Mouse (Mus musculus): ENCODE results near the gene Pla2g1b. TPM values are rescaled to one million over a fixed set of nuclear protein-coding genes. Genes with fewer than 3 reads are reported as not detected.

Gene Pla2g1b
- polyA plus RNA-seq (2014; fragmentation: Nextera tagmentation; extraction: Ambion mirVana), result not detected in 2 replicates

- Histone ChIP-seq H3K4me3 (ENCODE audit: low read depth, low read length) (no peak within 1 kb of the TSS), H3K27ac (replicated peaks; ENCODE audit: low read depth, low read length) (no peak within 1 kb of the TSS), H3K4me2 (ENCODE audit: low read depth, severe bottlenecking) (no peak within 1 kb of the TSS), H3K9me3 (ENCODE audit: control insufficient read depth, low read length) (no peaks in the 10 kb centered on the region), H3K27me3 (ENCODE audit: control insufficient read depth, insufficient read depth, low read length) (no peaks in the 10 kb centered on the region), H3K9ac (ENCODE audit: low read length) (no peak within 1 kb of the TSS), H3K4me1 (ENCODE audit: control insufficient read depth, insufficient read depth, low read length) (0 out of 2 replicates have a peak, but pooled peaks cover 3% of the 10 kb centered on the region), H3K36me3 (ENCODE audit: control insufficient read depth, insufficient read depth, low read length) (no peaks in the 10 kb centered on the region)
- WGBS, result 48% methylated on average over 9 of the region's 9 CpGs
- ATAC-seq (ENCODE audit: insufficient number of reproducible peaks, low FRiP score, low TSS enrichment, low read depth) (no peak), DNase-seq (ENCODE audit: low spot score) (no peak)
These were observed at the start of gene Pla2g1b for GRCm38 (mm10) chr5:115465642-115466420. Pla2g1b (plus strand) TSS chr5:115466262.

GRCm38 (mm10) chr5:115428831-115429358 is 37.2 kb upstream of the Pla2g1b start:
- Histone ChIP-seq H3K27me3 (ENCODE audit: control insufficient read depth, insufficient read depth, low read length) (peaks cover 2% of the 10 kb centered on the region; the same call in 1 of the 2 replicates), H3K9ac (ENCODE audit: low read length) (peak overlapping the region; percentile 97), H3K9me3 (ENCODE audit: control insufficient read depth, low read length) (no peaks in the 10 kb centered on the region), H3K27ac (replicated peaks; ENCODE audit: low read depth, low read length) (peak overlapping the region; percentile 77), H3K36me3 (ENCODE audit: control insufficient read depth, insufficient read depth, low read length) (no peaks in the 10 kb centered on the region), H3K4me2 (ENCODE audit: low read depth, severe bottlenecking) (peak overlapping the region; percentile 93), H3K4me3 (ENCODE audit: low read depth, low read length) (peak overlapping the region; percentile 97), H3K4me1 (ENCODE audit: control insufficient read depth, insufficient read depth, low read length) (peaks cover 34% of the 10 kb centered on the region)
- 2% methylated on average over 20 of the region's 20 CpGs for WGBS
- ATAC-seq (ENCODE audit: insufficient number of reproducible peaks, low FRiP score, low TSS enrichment, low read depth) (no peak), DNase-seq (ENCODE audit: low spot score) (peak; percentile 38)

- Histone ChIP-seq H3K36me3 (ENCODE audit: control insufficient read depth, insufficient read depth, low read length) (no peaks in the 10 kb centered on the region), H3K27ac (replicated peaks; ENCODE audit: low read depth, low read length) (peak within 1 kb of the TSS; percentile 77), H3K4me1 (ENCODE audit: control insufficient read depth, insufficient read depth, low read length) (peaks cover 41% of the 10 kb centered on the region), H3K9ac (ENCODE audit: low read length) (peak within 1 kb of the TSS; percentile 97), H3K4me2 (ENCODE audit: low read depth, severe bottlenecking) (peak within 1 kb of the TSS; percentile 93), H3K4me3 (ENCODE audit: low read depth, low read length) (peak within 1 kb of the TSS; percentile 97), H3K27me3 (ENCODE audit: control insufficient read depth, insufficient read depth, low read length) (peaks cover 2% of the 10 kb centered on the region; the same call in 1 of the 2 replicates), H3K9me3 (ENCODE audit: control insufficient read depth, low read length) (no peaks in the 10 kb centered on the region)
- peak; percentile 67 for ATAC-seq (ENCODE audit: insufficient number of reproducible peaks, low FRiP score, low TSS enrichment, low read depth)
- peak; percentile 74 for DNase-seq (ENCODE audit: low spot score)
- WGBS, result 1% methylated on average over 67 of the region's 117 CpGs
These were observed 36.5 kb upstream of the Pla2g1b start, which contains the start of gene Msi1 for GRCm38 (mm10) chr5:115429359-115430186. Msi1 (plus strand) TSS chr5:115429599.

GRCm38 (mm10) chr5:115430187-115430960 is 35.7 kb upstream of the Pla2g1b start:
- DNase-seq (ENCODE audit: low spot score) (peak; percentile 59), ATAC-seq (ENCODE audit: insufficient number of reproducible peaks, low FRiP score, low TSS enrichment, low read depth) (no peak)
- peak overlapping the region; percentile 97 for H3K4me3 ChIP-seq (ENCODE audit: low read depth, low read length)
- under 1% methylated on average over 62 of the region's 73 CpGs for WGBS
- H3K4me2 ChIP-seq (ENCODE audit: low read depth, severe bottlenecking), result peak overlapping the region; percentile 93
- H3K36me3 ChIP-seq (ENCODE audit: control insufficient read depth, insufficient read depth, low read length), result no peaks in the 10 kb centered on the region
- H3K9me3 ChIP-seq (ENCODE audit: control insufficient read depth, low read length), result no peaks in the 10 kb centered on the region
- H3K27ac ChIP-seq (replicated peaks; ENCODE audit: low read depth, low read length), result peak overlapping the region; percentile 77
- peaks cover 2% of the 10 kb centered on the region; the same call in 1 of the 2 replicates for H3K27me3 ChIP-seq (ENCODE audit: control insufficient read depth, insufficient read depth, low read length)
- H3K9ac ChIP-seq (ENCODE audit: low read length), result peak overlapping the region; percentile 97
- peaks cover 49% of the 10 kb centered on the region for H3K4me1 ChIP-seq (ENCODE audit: control insufficient read depth, insufficient read depth, low read length)

DNA sequence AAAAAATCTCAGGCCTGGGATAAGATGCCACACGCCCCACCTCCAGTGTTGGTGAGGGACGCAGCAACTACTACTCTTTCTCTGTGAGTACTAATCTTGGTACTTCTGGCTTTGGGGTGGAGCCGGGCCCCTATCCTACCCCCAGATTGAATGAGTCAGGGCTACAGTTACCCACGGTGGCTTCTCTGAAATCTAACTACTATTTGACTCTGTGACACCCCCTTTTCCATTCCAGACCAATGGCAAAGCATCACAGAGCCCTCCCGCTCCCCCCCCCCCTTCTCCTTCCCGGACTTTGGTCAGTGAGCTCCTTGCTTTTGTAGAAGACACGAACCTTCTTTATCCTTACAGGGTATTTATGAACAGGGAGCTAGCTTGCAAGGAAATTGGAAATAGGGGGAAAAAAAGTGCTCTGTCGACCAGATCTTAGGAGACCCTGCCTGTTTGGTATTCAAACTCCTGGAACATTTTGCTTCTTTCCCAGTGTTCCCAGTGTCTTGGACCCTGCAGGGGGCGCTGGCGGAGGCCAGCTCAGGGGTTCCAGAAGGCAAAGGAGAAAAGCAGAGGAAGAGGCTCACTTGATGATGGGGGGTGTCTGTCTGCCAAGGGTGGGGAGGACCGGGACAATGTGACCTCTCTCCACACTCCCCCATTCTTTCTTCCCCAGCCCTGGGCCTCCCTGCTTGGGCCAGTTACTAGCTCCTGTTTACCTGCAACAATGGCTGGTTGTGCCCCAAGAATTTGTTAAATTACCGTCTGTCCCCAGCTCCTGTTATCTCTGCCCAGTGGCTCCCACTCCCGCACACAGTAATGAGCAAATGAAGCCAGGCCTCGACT is 34.8 kb upstream of the Pla2g1b start:
- Histone ChIP-seq H3K4me3 (ENCODE audit: low read depth, low read length) (peak overlapping the region; percentile 97), H3K4me2 (ENCODE audit: low read depth, severe bottlenecking) (peak overlapping the region; percentile 93), H3K36me3 (ENCODE audit: control insufficient read depth, insufficient read depth, low read length) (no peaks in the 10 kb centered on the region), H3K9ac (ENCODE audit: low read length) (peak overlapping the region; percentile 97), H3K9me3 (ENCODE audit: control insufficient read depth, low read length) (no peaks in the 10 kb centered on the region), H3K4me1 (ENCODE audit: control insufficient read depth, insufficient read depth, low read length) (peaks cover 58% of the 10 kb centered on the region), H3K27me3 (ENCODE audit: control insufficient read depth, insufficient read depth, low read length) (peaks cover 2% of the 10 kb centered on the region; the same call in 1 of the 2 replicates), H3K27ac (replicated peaks; ENCODE audit: low read depth, low read length) (peak overlapping the region; percentile 52; the same call in 1 of the 2 replicates)
- no peak for ATAC-seq (ENCODE audit: insufficient number of reproducible peaks, low FRiP score, low TSS enrichment, low read depth)
- DNase-seq (ENCODE audit: low spot score), result peak; percentile 63
- WGBS, result 7% methylated on average over 14 of the region's 14 CpGs

DNA sequence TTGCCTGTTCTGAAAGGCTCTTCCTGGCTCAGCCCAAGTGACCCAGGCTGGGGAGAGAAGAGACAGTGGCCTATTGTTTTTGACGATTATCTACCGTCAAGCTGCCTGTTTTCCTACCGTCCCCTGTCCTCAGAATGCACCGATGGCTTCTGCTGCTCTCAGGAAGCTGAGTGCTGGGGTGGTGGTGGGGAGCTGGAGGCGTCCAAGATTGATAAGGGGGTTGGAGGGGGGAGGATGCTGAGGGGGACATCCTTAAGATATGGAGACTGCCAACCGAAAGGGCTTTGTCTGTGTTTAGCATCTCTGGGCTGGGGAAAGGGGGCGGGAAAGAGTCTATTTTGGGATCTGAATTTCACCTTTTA is 34.2 kb upstream of the Pla2g1b start:
- 47% methylated on average over 7 of the region's 7 CpGs for WGBS
- DNase-seq (ENCODE audit: low spot score) (no peak), ATAC-seq (ENCODE audit: insufficient number of reproducible peaks, low FRiP score, low TSS enrichment, low read depth) (no peak)
- Histone ChIP-seq H3K27ac (replicated peaks; ENCODE audit: low read depth, low read length) (no peak overlapping the region; the same call in 1 of the 2 replicates), H3K4me1 (ENCODE audit: control insufficient read depth, insufficient read depth, low read length) (peaks cover 63% of the 10 kb centered on the region), H3K27me3 (ENCODE audit: control insufficient read depth, insufficient read depth, low read length) (peaks cover 1% of the 10 kb centered on the region; the same call in 1 of the 2 replicates), H3K36me3 (ENCODE audit: control insufficient read depth, insufficient read depth, low read length) (no peaks in the 10 kb centered on the region), H3K9ac (ENCODE audit: low read length) (peak overlapping the region; percentile 97), H3K4me3 (ENCODE audit: low read depth, low read length) (peak overlapping the region; percentile 97; the same call in 1 of the 2 replicates), H3K4me2 (ENCODE audit: low read depth, severe bottlenecking) (peak overlapping the region; percentile 93), H3K9me3 (ENCODE audit: control insufficient read depth, low read length) (no peaks in the 10 kb centered on the region)

- H3K36me3 ChIP-seq (ENCODE audit: control insufficient read depth, insufficient read depth, low read length), result no peaks in the 10 kb centered on the region
- no peak overlapping the region for H3K4me2 ChIP-seq (ENCODE audit: low read depth, severe bottlenecking)
- H3K27me3 ChIP-seq (ENCODE audit: control insufficient read depth, insufficient read depth, low read length), result no peaks in the 10 kb centered on the region
- peaks cover 66% of the 10 kb centered on the region for H3K4me1 ChIP-seq (ENCODE audit: control insufficient read depth, insufficient read depth, low read length)
- H3K9me3 ChIP-seq (ENCODE audit: control insufficient read depth, low read length), result no peaks in the 10 kb centered on the region
- WGBS, result 82% methylated on average over 11 of the region's 11 CpGs
- DNase-seq (ENCODE audit: low spot score) (no peak), ATAC-seq (ENCODE audit: insufficient number of reproducible peaks, low FRiP score, low TSS enrichment, low read depth) (no peak)
- H3K4me3 ChIP-seq (ENCODE audit: low read depth, low read length), result 0 out of 2 replicates have a peak overlapping the region, but pooled peaks have one; percentile 97
- H3K27ac ChIP-seq (replicated peaks; ENCODE audit: low read depth, low read length), result no peak overlapping the region
- no peak overlapping the region for H3K9ac ChIP-seq (ENCODE audit: low read length)
These were observed 33.7 kb upstream of the Pla2g1b start for GRCm38 (mm10) chr5:115432395-115432794.

Measured in limb, embryonic 11.5 days (tissue).